Mouse (Mus musculus) embryo, embryonic 9.5 days (tissue): ENCODE data around the gene Adck1.
"Not testable (repeated sequence)": the region's sequence is repeated elsewhere in the genome, so short reads cannot be mapped to it uniquely, and the experiment has no call there.

Experiments
- DNase-seq: peaks from one replicate; pipeline ENCODE4 v3.0.0-alpha.2; 2017; ENCODE audit errors: extremely low spot score

Adck1 gene

DNA sequence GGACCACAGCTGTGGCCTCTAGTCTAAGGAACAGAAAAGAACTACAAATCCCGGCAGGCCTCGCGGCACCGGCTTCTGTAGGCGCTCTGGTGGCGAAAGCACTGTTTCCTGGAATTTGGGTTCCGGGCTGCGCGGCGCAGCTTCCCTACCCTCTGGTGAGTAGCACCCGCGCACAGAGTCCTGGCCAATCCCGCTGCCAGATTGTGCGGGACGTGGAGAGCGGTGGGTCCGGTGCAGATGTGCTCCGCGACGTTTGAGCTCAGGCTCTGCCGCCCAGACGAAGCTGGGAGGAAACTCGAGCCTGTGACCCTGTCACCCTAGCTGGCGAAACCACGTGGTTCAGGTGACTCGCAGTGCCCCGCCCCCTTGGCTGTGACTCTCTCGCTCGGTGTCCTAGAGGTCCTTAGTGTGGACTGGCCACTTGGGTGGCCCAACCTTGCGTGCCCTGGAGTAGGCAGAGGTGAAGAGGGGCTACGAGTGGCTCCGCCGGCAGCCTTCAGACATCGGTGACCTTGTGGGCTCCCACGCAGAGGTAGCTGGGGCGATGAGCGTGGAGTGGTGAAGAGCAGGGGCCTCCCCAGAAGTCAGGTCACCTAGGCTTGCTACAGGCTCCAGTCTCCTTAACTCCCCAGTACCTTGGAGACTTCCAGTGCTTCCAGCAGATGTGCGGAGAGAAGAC is at the start of gene Adck1:
TSS of gene Adck1 (plus strand) at position 114 of the 679 bp plus-strand sequence.
- DNase-seq = peak; percentile 85

DNA sequence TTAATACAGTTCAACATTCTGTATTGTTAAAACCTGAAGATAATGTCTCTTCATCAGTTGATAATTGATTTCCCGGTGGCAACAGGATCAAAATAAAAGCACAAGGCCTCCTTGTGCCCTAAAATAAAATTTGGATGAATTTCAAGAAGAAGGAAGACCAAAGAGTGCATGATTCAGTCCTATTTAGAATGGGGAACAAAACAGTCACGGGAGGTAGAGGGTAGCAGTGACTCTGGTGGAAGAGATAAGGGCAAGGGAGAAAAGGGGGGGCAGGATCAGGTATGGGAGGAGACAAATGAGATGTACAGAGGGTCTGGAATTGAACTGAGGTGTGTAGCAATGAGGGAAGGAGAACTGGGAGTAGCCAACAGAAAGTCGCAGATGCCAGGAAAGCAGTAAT is 45.8 kb upstream of the Adck1 start:
- no peak for DNase-seq

DNA sequence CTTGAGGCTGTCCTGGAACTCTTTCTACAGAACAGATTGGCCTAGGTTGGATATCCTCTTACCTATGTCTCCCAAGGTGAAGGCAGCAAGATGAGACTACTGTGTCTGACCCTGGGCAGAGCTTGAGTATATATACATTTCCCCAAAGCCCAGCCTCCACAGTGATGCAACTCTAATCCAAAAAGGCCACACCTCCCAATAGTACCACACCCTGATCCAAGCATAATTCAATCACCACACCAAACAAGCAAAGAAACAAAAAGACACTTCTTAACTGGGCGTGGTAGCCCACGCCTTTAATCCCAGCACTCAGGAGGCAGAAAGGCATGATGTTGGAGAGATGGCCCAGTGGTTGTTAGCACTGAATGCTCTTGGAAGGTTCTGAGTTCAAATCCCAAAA is 36.4 kb upstream of the Adck1 start, which contains the start of gene Gm5039:
TSS of gene Gm5039 (minus strand) at position 101 of the 400 bp plus-strand sequence.
- not testable (repeated sequence) for DNase-seq

GRCm38 (mm10) chr12:88336662-88337413 is 23.5 kb upstream of the Adck1 start:
- DNase-seq = not testable (repeated sequence)

GRCm38 (mm10) chr12:88341286-88341685 is 19.1 kb upstream of the Adck1 start:
- not testable (repeated sequence) for DNase-seq

DNA sequence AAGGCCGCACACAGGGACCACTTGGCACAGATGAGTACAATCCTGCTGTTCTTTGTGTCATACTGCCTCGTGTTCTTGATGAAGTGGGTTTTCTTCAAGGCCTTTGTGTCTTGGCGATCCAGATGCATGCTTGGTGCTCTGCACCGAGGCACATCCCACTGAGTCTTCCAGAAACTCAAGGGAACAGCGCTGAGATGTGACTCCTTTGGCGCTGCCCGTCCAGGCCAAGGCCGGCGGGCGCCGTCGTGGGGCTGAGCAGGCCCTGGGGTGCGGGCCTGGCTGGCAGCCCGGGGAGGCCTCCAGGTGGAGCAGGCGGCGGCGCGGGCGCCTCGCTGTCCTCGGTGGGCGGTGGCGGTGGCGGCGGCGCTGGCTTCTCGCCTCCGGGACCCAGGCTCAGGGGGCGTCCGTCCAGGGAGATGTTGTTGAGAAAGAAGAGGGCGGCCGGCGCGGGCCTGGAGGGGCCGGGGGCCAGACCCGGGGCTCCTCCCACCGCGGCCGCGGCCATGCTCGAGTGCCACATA is 6.1 kb upstream of the Adck1 start:
- DNase-seq = peak; percentile 36

- no peak for DNase-seq
These were observed 729 bp downstream of the Adck1 start for GRCm38 (mm10) chr12:88361120-88361445.

- no peak for DNase-seq
These were observed 7.3 kb downstream of the Adck1 start for GRCm38 (mm10) chr12:88367673-88368072.

GRCm38 (mm10) chr12:88368618-88369017 is 8.3 kb downstream of the Adck1 start:
- DNase-seq = no peak

- not testable (repeated sequence) for DNase-seq
These were observed 9.3 kb downstream of the Adck1 start for GRCm38 (mm10) chr12:88369690-88370089.

DNA sequence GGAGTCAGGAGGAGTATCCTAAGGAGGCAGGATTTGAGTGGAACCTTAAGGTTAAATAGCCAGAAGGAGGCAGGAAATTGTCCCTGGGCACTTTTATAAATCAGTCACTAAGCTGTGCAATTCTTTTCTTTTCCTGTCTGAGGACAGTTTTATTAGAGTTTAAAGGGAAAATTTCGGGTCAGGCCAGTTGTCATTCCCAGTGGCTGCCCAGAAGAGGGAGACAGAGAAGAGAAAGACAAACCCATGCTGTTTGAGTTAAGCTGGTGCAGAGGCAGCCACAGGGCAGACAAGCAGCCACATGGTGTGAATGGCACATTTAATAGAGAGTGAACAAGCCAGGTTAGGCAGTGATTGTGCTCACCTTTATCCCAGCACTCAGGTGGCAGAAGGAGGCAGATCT is 10.0 kb downstream of the Adck1 start:
- not testable (repeated sequence) for DNase-seq

DNA sequence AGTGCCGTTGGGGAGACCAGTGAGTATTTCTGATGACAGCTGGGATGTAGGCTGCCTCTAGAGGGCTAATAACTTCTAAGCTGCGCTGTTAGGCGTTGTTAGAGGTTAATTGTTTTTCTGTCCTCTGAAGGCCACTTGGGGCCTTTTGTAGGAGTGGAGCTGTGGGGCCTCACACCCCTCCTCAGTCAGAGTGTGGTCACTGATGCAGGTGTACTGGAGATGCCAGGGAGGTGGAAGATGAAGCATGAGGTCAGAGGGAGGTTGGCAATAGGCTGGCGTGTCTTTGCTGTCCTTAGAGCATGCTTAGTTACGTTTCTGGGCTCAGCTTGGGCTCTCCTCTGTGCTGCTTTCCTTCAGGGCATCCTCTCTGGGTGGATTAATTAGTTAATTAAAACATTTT is 11.7 kb downstream of the Adck1 start:
- no peak for DNase-seq

DNA sequence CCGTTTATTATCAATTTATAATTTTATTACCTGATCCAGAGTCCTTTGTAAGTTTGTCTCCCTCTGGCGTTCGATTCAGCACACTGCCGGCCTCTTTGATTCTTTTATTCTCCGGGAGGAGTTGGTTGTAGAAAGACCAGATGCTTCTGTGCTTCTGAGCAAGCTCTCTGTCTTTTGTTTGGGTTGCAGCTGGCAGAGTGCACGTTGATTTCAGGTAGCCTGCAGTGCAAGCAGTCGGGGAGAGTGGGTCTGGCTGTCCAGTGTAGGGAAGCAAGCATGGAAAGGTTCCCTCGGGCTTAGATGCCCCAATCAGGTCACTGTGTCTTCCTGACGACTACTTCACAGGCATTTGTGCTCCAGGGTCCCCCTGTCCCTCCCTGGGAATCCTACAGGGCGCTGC is 16.5 kb downstream of the Adck1 start:
- peak; percentile 19 for DNase-seq

DNA sequence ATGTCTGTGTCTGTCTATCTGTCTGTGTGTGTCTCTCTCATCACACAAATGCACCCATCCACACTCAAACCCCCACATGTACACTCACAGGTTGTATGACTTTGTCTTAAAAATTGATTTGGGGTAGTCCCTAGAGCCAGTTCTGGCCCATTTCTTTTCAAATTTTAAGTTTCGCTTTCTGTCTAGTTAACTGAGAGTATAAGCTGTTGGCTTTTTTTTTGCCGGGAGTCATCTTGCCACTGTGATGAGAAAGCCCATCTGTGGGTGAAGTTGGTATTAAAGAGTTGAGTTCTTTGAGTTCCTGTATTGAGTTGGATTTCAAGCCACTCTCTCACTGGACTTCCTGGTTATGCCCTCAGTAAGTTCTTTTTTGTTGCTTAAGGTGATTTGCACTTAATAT is 17.9 kb downstream of the Adck1 start:
- no peak for DNase-seq

DNA sequence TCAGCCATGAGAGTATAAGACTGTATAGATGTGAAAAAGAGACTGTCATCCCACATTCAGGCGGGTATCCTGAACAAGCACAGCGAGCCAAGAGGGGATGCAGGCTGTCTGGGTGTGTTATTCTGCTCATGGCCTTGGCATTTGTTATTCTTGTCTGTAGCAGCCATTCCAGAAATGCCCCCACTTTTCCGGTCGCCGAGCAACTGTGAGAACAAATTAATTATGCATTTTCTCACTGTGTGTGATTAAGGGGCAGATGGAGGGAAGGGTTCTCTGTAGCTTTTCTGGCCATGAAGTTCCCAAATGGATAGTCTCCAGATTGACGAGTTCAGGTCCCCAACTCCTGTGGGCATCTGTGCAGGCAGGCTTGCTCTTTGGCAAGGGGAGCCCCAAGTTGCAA is 28.5 kb downstream of the Adck1 start:
- no peak for DNase-seq

GRCm38 (mm10) chr12:88398658-88399057 is 38.3 kb downstream of the Adck1 start:
- DNase-seq = no peak

- no peak for DNase-seq
These were observed 43.2 kb downstream of the Adck1 start for GRCm38 (mm10) chr12:88403541-88403940.

DNA sequence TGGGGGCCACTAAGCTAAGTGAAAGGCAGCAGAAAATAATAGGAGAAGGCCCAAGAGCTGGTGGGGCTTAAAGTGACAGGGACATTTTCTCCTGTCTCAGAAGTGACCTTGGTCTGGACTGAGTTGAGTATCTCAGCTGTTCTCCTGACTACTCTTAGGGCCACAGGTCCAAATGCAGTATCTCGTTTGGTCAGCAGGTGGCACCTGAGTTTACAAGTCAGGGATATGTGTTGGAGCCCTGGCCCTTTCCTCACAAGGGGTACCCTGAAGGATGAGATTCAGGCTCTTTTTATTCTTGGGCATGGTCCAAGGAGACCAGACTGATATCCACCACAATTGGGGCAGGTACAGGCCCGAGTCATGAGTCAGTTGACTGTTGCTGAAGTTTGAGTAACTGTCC is 44.8 kb downstream of the Adck1 start:
- peak; percentile 56 for DNase-seq

GRCm38 (mm10) chr12:88407996-88408322 is 47.6 kb downstream of the Adck1 start:
- no peak for DNase-seq

GRCm38 (mm10) chr12:88408323-88409047 is 48.1 kb downstream of the Adck1 start:
- peak; percentile 47 for DNase-seq

DNA sequence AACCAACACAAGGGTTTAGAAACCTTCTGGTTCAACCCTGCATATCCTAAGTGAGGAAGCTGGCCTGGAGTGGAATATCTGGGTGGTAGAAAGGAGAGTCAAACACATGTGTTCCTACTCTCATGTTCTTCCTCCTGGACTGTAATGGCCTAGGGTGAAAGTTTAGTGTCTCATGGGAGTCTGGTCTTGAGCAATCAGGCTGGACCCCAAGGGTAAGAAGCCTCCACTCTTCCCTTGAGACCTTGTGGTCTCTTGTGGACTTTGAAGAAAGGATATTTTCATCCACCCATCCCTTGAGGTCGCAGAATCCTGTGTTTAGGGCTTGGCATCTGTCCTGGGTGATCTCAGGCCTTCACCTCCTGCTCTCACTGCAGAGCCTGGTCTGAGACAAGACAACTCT is 52.9 kb downstream of the Adck1 start:
- DNase-seq = no peak

DNA sequence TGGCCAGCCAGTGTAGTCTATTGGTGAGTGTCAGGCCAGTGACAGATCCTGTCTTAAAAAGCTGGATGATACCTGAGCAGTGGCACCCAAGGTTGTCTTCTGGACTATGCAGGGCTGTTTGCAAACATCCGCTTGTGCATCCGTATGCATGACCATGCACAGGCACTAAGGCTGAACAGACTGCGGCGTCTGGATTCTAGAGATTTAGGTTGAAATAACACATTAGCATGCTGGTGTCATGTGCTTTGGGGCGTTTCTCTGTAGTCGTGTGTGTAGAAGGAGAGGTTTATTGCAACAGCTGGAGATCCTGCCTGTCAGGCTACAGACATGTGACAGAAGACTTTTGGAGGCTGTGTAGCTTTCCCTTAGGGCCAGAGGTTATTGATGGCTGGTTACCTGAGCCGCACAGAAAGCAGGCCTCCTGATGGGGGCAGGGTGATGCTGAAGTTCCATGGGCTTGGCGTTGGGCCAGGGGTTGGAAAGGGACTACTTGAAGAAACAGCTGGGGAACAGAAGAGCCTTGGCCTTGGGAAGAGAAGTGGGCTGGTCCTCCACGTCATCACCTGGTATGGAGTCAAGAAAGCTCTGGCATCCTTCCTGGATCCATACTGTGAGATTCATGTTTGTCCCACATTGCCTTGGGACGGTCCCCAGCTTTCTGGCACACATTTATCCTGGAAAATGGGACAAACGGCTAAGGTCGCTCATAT is 59.7 kb downstream of the Adck1 start:
- DNase-seq = no peak
